Comparison of ENCODE assay signal across 22 mouse cellular contexts in genomic region chr3:157724542-157724941, GRCm38 (mm10).
A peak's percentile ranks its signal among the peaks of the same experiment; 100 is the strongest.
DNase-seq lines count a peak whose midpoint lies in the region; ATAC-seq and TF ChIP-seq lines count a peak whose summit lies in the region.
"Had no signal": no experiment of that assay in that cellular context is flagged by ENCODE, and none has a peak within 500 bp of the region (broad histone marks: within the 10 kb centered on the region; RNA-seq: fewer than 3 reads in every experiment).

No protein-coding gene starts in this region.

- intact Hi-C loops in left cerebral cortex, adult 2 months (cut with DNase I): no loop called here

- no peak for TF ChIP-seq CTCF in liver, postnatal 0 days (IDR thresholded peaks at IDR 0.05; ENCODE audit: low read depth)
- TF ChIP-seq CTCF in left cerebral cortex, adult 2 months (IDR thresholded peaks at IDR 0.05): no peak

- peak; percentile 55; the same call in 1 of the 2 replicates for ATAC-seq in liver, embryonic 15.5 days (ENCODE audit: insufficient read depth)
- peak; percentile 74 for ATAC-seq in liver, embryonic 16.5 days (ENCODE audit: low read depth)
- peak; percentile 80 for ATAC-seq in liver, postnatal 0 days
- ATAC-seq: forebrain, embryonic 14.5 days; forebrain, embryonic 16.5 days had no signal

- no peak for DNase-seq in liver
- no peak for DNase-seq in liver, postnatal 0 days
- no peak for DNase-seq in left cerebral cortex, adult 2 months (ENCODE audit: extremely low spot score in 1 of 2, low spot score in 2 of 2)
- DNase-seq: adrenal gland, adult 2 months; adrenal gland, postnatal 10 days; adrenal gland, postnatal 25 days; cerebellum, adult 11 months; cerebellum, adult 18-20 months; cerebellum, adult 8-10 months; cerebellum, adult 9-11 months; cerebellum, postnatal 14 days; cerebellum, postnatal 36 days; embryo, embryonic 11 days had no signal

- no peaks in the 10 kb centered on the region for H3K9me3 ChIP-seq in liver, embryonic 15.5 days (replicated peaks)
- H3K9me3 ChIP-seq in liver, embryonic 16.5 days (replicated peaks; ENCODE audit: control insufficient read depth, low read length): no peaks in the 10 kb centered on the region
- no peaks in the 10 kb centered on the region for H3K9me3 ChIP-seq in liver, postnatal 0 days (ENCODE audit: low read length)
- H3K9me3 ChIP-seq: embryonic facial prominence, embryonic 13.5 days; embryonic facial prominence, embryonic 15.5 days; forebrain, embryonic 10.5 days; forebrain, embryonic 12.5 days had no signal

- no peaks in the 10 kb centered on the region for H3K27me3 ChIP-seq in liver, embryonic 15.5 days
- no peaks in the 10 kb centered on the region for H3K27me3 ChIP-seq in liver, embryonic 16.5 days (ENCODE audit: control insufficient read depth, insufficient read depth, low read depth, low read length)
- H3K27me3 ChIP-seq in liver, postnatal 0 days (ENCODE audit: insufficient read depth, low read length): no peaks in the 10 kb centered on the region
- H3K27me3 ChIP-seq: embryonic facial prominence, embryonic 13.5 days; embryonic facial prominence, embryonic 15.5 days had no signal

- no peak for TF ChIP-seq EP300 in liver, postnatal 0 days (IDR thresholded peaks at IDR 0.05; ENCODE audit: low read depth)

- 39% methylated on average over 1 of the region's 1 CpGs for WGBS in liver, embryonic 15.5 days (ENCODE audit: insufficient replicate concordance)
- WGBS in liver, embryonic 16.5 days (ENCODE audit: insufficient replicate concordance): 42% methylated on average over 1 of the region's 1 CpGs
- 44% methylated on average over 1 of the region's 1 CpGs for WGBS in liver, postnatal 0 days (ENCODE audit: insufficient replicate concordance)

- H3K4me1 ChIP-seq in liver, embryonic 15.5 days (replicated peaks): no peaks in the 10 kb centered on the region
- no peaks in the 10 kb centered on the region for H3K4me1 ChIP-seq in liver, embryonic 16.5 days (ENCODE audit: control insufficient read depth, low read depth, low read length)
- H3K4me1 ChIP-seq in liver, postnatal 0 days (ENCODE audit: insufficient read depth): peaks cover 16% of the 10 kb centered on the region
- H3K4me1 ChIP-seq: embryonic facial prominence, embryonic 13.5 days; embryonic facial prominence, embryonic 15.5 days; forebrain, embryonic 12.5 days had no signal

- H3K27ac ChIP-seq in liver, embryonic 15.5 days (replicated peaks): no peak overlapping the region
- no peak overlapping the region for H3K27ac ChIP-seq in liver, embryonic 16.5 days (ENCODE audit: low read length)
- H3K27ac ChIP-seq in liver, postnatal 0 days (ENCODE audit: low read depth): 0 out of 2 replicates have a peak overlapping the region, but pooled peaks have one; percentile 60
- H3K27ac ChIP-seq in left cerebral cortex, adult 2 months: no peak overlapping the region
- H3K27ac ChIP-seq: embryonic facial prominence, embryonic 13.5 days; embryonic facial prominence, embryonic 15.5 days; forebrain, embryonic 10.5 days; forebrain, embryonic 12.5 days had no signal

- no peak overlapping the region for H3K9ac ChIP-seq in liver, embryonic 15.5 days
- no peak overlapping the region for H3K9ac ChIP-seq in liver, embryonic 16.5 days (ENCODE audit: low read depth, low read length)
- H3K9ac ChIP-seq in liver, postnatal 0 days (replicated peaks): no peak overlapping the region
- H3K9ac ChIP-seq: embryonic facial prominence, embryonic 13.5 days; embryonic facial prominence, embryonic 15.5 days; forebrain, embryonic 12.5 days had no signal

- no peaks in the 10 kb centered on the region for H3K36me3 ChIP-seq in liver, embryonic 15.5 days (replicated peaks)
- H3K36me3 ChIP-seq in liver, embryonic 16.5 days (ENCODE audit: control insufficient read depth, insufficient read depth): no peaks in the 10 kb centered on the region
- no peaks in the 10 kb centered on the region for H3K36me3 ChIP-seq in liver, postnatal 0 days (replicated peaks; ENCODE audit: insufficient read depth, low read length)
- H3K36me3 ChIP-seq: embryonic facial prominence, embryonic 13.5 days; embryonic facial prominence, embryonic 15.5 days; forebrain, embryonic 10.5 days; forebrain, embryonic 12.5 days had no signal

- no peak overlapping the region for H3K4me3 ChIP-seq in liver, embryonic 15.5 days (replicated peaks)
- no peak overlapping the region for H3K4me3 ChIP-seq in liver, embryonic 16.5 days (ENCODE audit: low read depth, low read length)
- H3K4me3 ChIP-seq in liver, postnatal 0 days (ENCODE audit: low read depth, low read length): no peak overlapping the region
- no peak overlapping the region for H3K4me3 ChIP-seq in left cerebral cortex, adult 2 months
- H3K4me3 ChIP-seq: embryonic facial prominence, embryonic 13.5 days; embryonic facial prominence, embryonic 15.5 days; erythroblast, embryonic 14.5 days; forebrain, embryonic 10.5 days; forebrain, embryonic 12.5 days had no signal

- H3K4me2 ChIP-seq in liver, embryonic 15.5 days: no peak overlapping the region
- H3K4me2 ChIP-seq in liver, embryonic 16.5 days (ENCODE audit: low read depth, low read length): no peak overlapping the region
- H3K4me2 ChIP-seq in liver, postnatal 0 days (ENCODE audit: low read depth, low read length): no peak overlapping the region
- H3K4me2 ChIP-seq: embryonic facial prominence, embryonic 13.5 days; embryonic facial prominence, embryonic 15.5 days; forebrain, embryonic 12.5 days had no signal
